Mouse (Mus musculus) G1E (cell line): ENCODE measurements around the gene Cep152. TPM values are rescaled to one million over a fixed set of nuclear protein-coding genes. Genes with fewer than 3 reads are reported as not detected.

Experiments
- ATAC-seq: 2 replicates; pipeline ENCODE4 v1.8.0; 2016; ENCODE audit warnings: mild to moderate bottlenecking; ENCODE audit not compliant: insufficient number of reproducible peaks, poor library complexity, low FRiP score, severe bottlenecking; ENCODE audit errors: extremely low read depth
- DNase-seq: peaks from one replicate; pipeline ENCODE4 v3.0.0; 2012; ENCODE audit warnings: low spot score
- H3K27me3 ChIP-seq: 2 replicates; pipeline ENCODE4 v1.6.1; 2012; ENCODE audit warnings: mild to moderate bottlenecking, low read length, inconsistent platforms; ENCODE audit not compliant: insufficient read depth
- H3K36me3 ChIP-seq: replicated peaks from 2 replicates; pipeline ENCODE3; 2012; ENCODE audit warnings: mild to moderate bottlenecking, inconsistent platforms
- H3K4me1 ChIP-seq: 2 replicates; pipeline ENCODE4 v1.6.1; 2012; ENCODE audit warnings: low read depth, low read length, inconsistent platforms, mixed read lengths; ENCODE audit not compliant: insufficient read depth
- H3K4me3 ChIP-seq: 2 replicates; pipeline ENCODE4 v1.5.1; 2012; ENCODE audit warnings: low read depth, mild to moderate bottlenecking, inconsistent platforms, low read length, moderate library complexity, mixed read lengths
- H3K9me3 ChIP-seq: replicated peaks from 2 replicates; pipeline ENCODE4 v1.6.1; 2012; ENCODE audit warnings: inconsistent platforms
- CTCF ChIP-seq: IDR thresholded peaks from 2 replicates; pipeline ENCODE4 v1.5.1; 2012; ENCODE audit warnings: low read depth, low read length, inconsistent platforms, mixed read lengths
- GATA1 ChIP-seq: IDR thresholded peaks from 2 replicates; pipeline ENCODE4 v1.6.1; 2012; ENCODE audit warnings: borderline replicate concordance, low read length, inconsistent platforms, mixed read lengths
- GATA2 ChIP-seq: IDR thresholded peaks from 2 replicates; pipeline ENCODE4 v1.6.1; 2012; ENCODE audit warnings: low read depth, low read length, inconsistent platforms, borderline replicate concordance
- POLR2AphosphoS5 ChIP-seq: IDR thresholded peaks from 2 replicates; pipeline ENCODE4 v1.6.1; 2012; ENCODE audit warnings: low read depth, low read length, inconsistent platforms; ENCODE audit not compliant: insufficient replicate concordance
- TAL1 ChIP-seq: conservative IDR thresholded peaks from 2 replicates; pipeline ENCODE4 v1.6.1; 2012; ENCODE audit warnings: low read depth, low read length, inconsistent platforms, mixed read lengths
- polyA plus RNA-seq: library from polyadenylated mRNA; stranded (reverse); fragments of >175 nt; gene quantifications from 2 replicates; pipeline ENCODE4 v1.2.3, GENCODE M21; 2012
- total RNA-seq, 2 experiments: library from RNA; stranded (forward) in 1 of 2; stranded (reverse) in 1 of 2; fragments of 200-1000 nt in 1 of 2; fragments of >200 nt in 1 of 2; fragmentation: Nextera tagmentation in 1 of 2; gene quantifications; 2 replicates each; pipeline ENCODE4 v1.2.3; 2014 to 2017

Gene Cep152
- total and polyA plus RNA-seq, 3 experiments = 2.3 to 17.6 (median 8.0) TPM

GRCm38 (mm10) chr2:125655391-125655790 lies 30.5 kb upstream of the Cep152 start:
- TF ChIP-seq GATA2 (no peak), POLR2AphosphoS5 (no peak), CTCF (no peak)
- H3K4me1 ChIP-seq = 0 out of 2 replicates have a peak, but pooled peaks cover 4% of the 10 kb centered on the region

GRCm38 (mm10) chr2:125653286-125653685 lies 28.4 kb upstream of the Cep152 start:
- Histone ChIP-seq H3K4me1 (0 out of 2 replicates have a peak, but pooled peaks cover 6% of the 10 kb centered on the region), H3K4me3 (no peak overlapping the region), H3K27me3 (peaks cover 16% of the 10 kb centered on the region), H3K9me3 (no peaks in the 10 kb centered on the region), H3K36me3 (no peaks in the 10 kb centered on the region)
- no peak for TF ChIP-seq POLR2AphosphoS5
- no peak for TF ChIP-seq TAL1
- TF ChIP-seq GATA2 = no peak
- no peak for TF ChIP-seq GATA1
- no peak for TF ChIP-seq CTCF
- DNase-seq = no peak
- no peak for ATAC-seq

More at GRCm38 (mm10) chr2:125655391-125655790, 30.5 kb upstream of the Cep152 start:
- no peak overlapping the region for H3K4me3 ChIP-seq
- H3K27me3 ChIP-seq = peaks cover under 1% of the 10 kb centered on the region
- H3K36me3 ChIP-seq = no peaks in the 10 kb centered on the region
- no peak for ATAC-seq
- DNase-seq = no peak
- 0 out of 2 replicates have a peak, but pooled peaks cover 3% of the 10 kb centered on the region for H3K9me3 ChIP-seq

GRCm38 (mm10) chr2:125651563-125651962 lies 26.6 kb upstream of the Cep152 start:
- 0 out of 2 replicates have a peak, but pooled peaks cover 6% of the 10 kb centered on the region for H3K4me1 ChIP-seq
- ATAC-seq (no peak), DNase-seq (no peak)
- TF ChIP-seq GATA2 (no peak), POLR2AphosphoS5 (no peak), GATA1 (no peak), TAL1 (no peak), CTCF (no peak)
- no peaks in the 10 kb centered on the region for H3K36me3 ChIP-seq
- no peaks in the 10 kb centered on the region for H3K9me3 ChIP-seq
- H3K27me3 ChIP-seq = peaks cover 24% of the 10 kb centered on the region
- H3K4me3 ChIP-seq = no peak overlapping the region

- Histone ChIP-seq H3K9me3 (no peaks in the 10 kb centered on the region), H3K27me3 (peaks cover 29% of the 10 kb centered on the region), H3K4me1 (0 out of 2 replicates have a peak, but pooled peaks cover 6% of the 10 kb centered on the region), H3K36me3 (no peaks in the 10 kb centered on the region), H3K4me3 (no peak overlapping the region)
- ATAC-seq (no peak), DNase-seq (no peak)
- TF ChIP-seq TAL1 = no peak
- TF ChIP-seq GATA2 = no peak
- no peak for TF ChIP-seq POLR2AphosphoS5
- no peak for TF ChIP-seq GATA1
- no peak for TF ChIP-seq CTCF
Measured at GRCm38 (mm10) chr2:125650742-125651352, 25.9 kb upstream of the Cep152 start.

DNA sequence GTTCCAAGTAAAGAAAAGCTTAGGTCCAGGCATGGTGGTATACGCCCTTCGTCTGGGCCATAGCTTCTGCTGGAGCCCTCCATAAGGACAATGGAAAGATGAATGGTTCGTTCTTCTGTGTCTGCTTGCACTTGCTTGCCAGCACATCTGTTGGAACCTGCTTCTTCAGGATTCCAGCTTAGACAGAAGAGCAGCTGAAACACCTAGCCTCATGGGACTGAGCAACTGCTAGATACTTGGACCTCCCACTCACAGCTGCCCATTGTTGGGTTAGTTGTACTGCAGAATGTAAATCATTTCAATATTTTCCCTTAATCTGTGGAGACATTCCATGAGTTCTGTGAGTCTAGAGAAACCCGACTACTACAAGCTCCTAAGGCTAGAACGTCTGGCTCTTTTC lies 25.1 kb upstream of the Cep152 start:
- Histone ChIP-seq H3K9me3 (no peaks in the 10 kb centered on the region), H3K36me3 (no peaks in the 10 kb centered on the region), H3K4me1 (peaks cover 7% of the 10 kb centered on the region; the same call in 1 of the 2 replicates), H3K4me3 (no peak overlapping the region), H3K27me3 (peaks cover 32% of the 10 kb centered on the region)
- DNase-seq (no peak), ATAC-seq (no peak)
- TF ChIP-seq CTCF (no peak), TAL1 (no peak), GATA2 (no peak), GATA1 (no peak), POLR2AphosphoS5 (no peak)

DNA sequence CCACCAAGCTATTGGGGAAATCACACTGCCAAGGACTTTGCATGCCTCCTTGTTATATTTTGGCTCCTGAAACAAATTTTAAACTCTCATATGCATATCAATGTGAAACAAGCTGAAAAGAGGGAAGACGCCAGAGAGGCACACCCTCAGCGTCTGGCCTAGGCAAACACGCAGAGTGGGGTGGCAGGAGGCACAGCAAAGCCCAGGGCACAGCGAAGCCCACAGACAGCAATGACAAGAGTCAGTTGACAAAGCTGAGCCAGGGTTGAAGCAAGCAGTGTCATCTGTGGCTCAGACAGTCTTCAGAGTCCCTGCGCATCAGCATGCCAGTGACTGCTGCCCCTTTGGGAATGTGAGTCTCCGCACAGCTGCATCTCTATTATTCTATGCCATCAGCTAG lies 20.0 kb upstream of the Cep152 start:
- Histone ChIP-seq H3K4me1 (peaks cover 30% of the 10 kb centered on the region), H3K27me3 (peaks cover 34% of the 10 kb centered on the region), H3K9me3 (no peaks in the 10 kb centered on the region), H3K4me3 (no peak overlapping the region), H3K36me3 (no peaks in the 10 kb centered on the region)
- TF ChIP-seq GATA1 = no peak
- TF ChIP-seq CTCF = no peak
- TF ChIP-seq GATA2 = no peak
- no peak for TF ChIP-seq TAL1
- TF ChIP-seq POLR2AphosphoS5 = no peak
- DNase-seq (no peak), ATAC-seq (no peak)
